Mouse (Mus musculus) embryonic facial prominence, embryonic 10.5 days (tissue): Measurements from ENCODE around the gene Bivm. TPM values are rescaled to one million over a fixed set of nuclear protein-coding genes. Genes with fewer than 3 reads are reported as not detected.

Experiments
- polyA plus RNA-seq: library from polyadenylated mRNA; unstranded; fragments of >200 nt; fragmentation: Nextera tagmentation; extraction: Ambion mirVana; gene quantifications from 2 replicates; pipeline ENCODE4 v1.2.1, GENCODE M21; 2016

Gene Bivm
- polyA plus RNA-seq, 1 experiment from 2014 or later, result 25.4 TPM

Other genes with a start within 250 kb of the Bivm start
- 78.5 and 78.8 TPM in 2 replicates for gene Tpp2, start 185.3 kb upstream of the Bivm start, polyA plus RNA-seq
- 0.61 and 0.75 TPM in 2 replicates for gene Mettl21c, start 98.9 kb upstream of the Bivm start, polyA plus RNA-seq
- 0.19 and 0.24 TPM in 2 replicates for gene Gm8251, start 57.0 kb upstream of the Bivm start, polyA plus RNA-seq
- 106 and 112 TPM in 2 replicates for gene Tex30, start 16.5 kb upstream of the Bivm start, polyA plus RNA-seq
- gene Kdelc1, start 149 bp upstream of the Bivm start, polyA plus RNA-seq, result 68.2 and 70.1 TPM in 2 replicates
- 21.5 and 24.5 TPM in 2 replicates for gene Ercc5, start 28.8 kb downstream of the Bivm start, polyA plus RNA-seq
- gene Mettl21e, start 100.0 kb downstream of the Bivm start, polyA plus RNA-seq, result not detected in 2 replicates